ENCODE assay signal across 18 mouse cellular contexts in the genomic region with DNA sequence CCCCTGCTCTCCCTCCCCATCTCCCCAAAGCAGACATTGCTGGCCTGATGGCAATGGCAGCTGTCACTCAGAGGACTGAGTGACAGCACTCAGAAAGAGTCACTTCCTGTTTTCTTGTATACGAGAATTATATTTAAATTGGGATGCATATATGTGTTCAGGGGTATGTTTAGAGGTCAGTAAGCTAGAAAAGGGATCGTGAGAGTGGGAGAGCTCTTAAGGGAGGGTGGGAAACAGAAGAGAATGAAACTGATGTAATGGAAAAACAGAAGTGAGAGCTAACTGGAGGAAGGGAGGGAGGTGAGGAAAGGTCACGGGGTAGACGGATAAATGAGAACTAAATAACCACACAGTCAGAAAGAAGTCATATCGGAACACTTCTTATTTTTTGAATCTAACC. TPM values are rescaled to one million over a fixed set of nuclear protein-coding genes. Genes with fewer than 3 reads are reported as not detected.
DNase-seq lines count a peak whose midpoint lies in the region; ATAC-seq and TF ChIP-seq lines count a peak whose summit lies in the region.
"Had no signal": no experiment of that assay in that cellular context is flagged by ENCODE, and none has a peak within 500 bp of the region (broad histone marks: within the 10 kb centered on the region; RNA-seq: fewer than 3 reads in every experiment).

No protein-coding gene starts in this region.

- no peak overlapping the region for H3K4me3 ChIP-seq in heart, embryonic 13.5 days
- H3K4me3 ChIP-seq in bone marrow, adult 2 months (replicated peaks; ENCODE audit: control insufficient read depth, low read depth, low read length): no peak overlapping the region
- H3K4me3 ChIP-seq in megakaryocyte, embryonic 14.5 days (replicated peaks): peak overlapping the region; percentile 65
- H3K4me3 ChIP-seq: embryonic facial prominence, embryonic 15.5 days; forebrain, embryonic 12.5 days; limb, embryonic 15.5 days; midbrain, embryonic 15.5 days; neural tube, embryonic 13.5 days had no signal

- ATAC-seq in heart, embryonic 13.5 days (ENCODE audit: extremely low read depth, insufficient number of reproducible peaks, low FRiP score, low TSS enrichment): no peak
- no peak for ATAC-seq in frontal cortex, adult (ENCODE audit: low TSS enrichment)
- ATAC-seq: hindbrain, embryonic 16.5 days; midbrain, embryonic 15.5 days had no signal

- H3K4me2 ChIP-seq in heart, embryonic 13.5 days: no peak overlapping the region
- H3K4me2 ChIP-seq: embryonic facial prominence, embryonic 15.5 days; forebrain, embryonic 12.5 days; limb, embryonic 15.5 days; midbrain, embryonic 15.5 days; neural tube, embryonic 13.5 days had no signal

- no peaks in the 10 kb centered on the region for H3K9me3 ChIP-seq in heart, embryonic 13.5 days
- peaks cover 4% of the 10 kb centered on the region; the same call in 1 of the 2 replicates for H3K9me3 ChIP-seq in megakaryocyte, embryonic 14.5 days
- H3K9me3 ChIP-seq: embryonic facial prominence, embryonic 15.5 days; forebrain, embryonic 12.5 days; limb, embryonic 15.5 days; midbrain, embryonic 15.5 days; neural tube, embryonic 13.5 days had no signal

- no peak for TF ChIP-seq POLR2A in bone marrow, adult 2 months (IDR thresholded peaks at IDR 0.05; ENCODE audit: borderline replicate concordance, control insufficient read depth, low read depth, low read length)

- no peak for TF ChIP-seq CTCF in bone marrow, adult 2 months (IDR thresholded peaks at IDR 0.05; ENCODE audit: control insufficient read depth, insufficient read depth, low read length)

- H3K27ac ChIP-seq in heart, embryonic 13.5 days (replicated peaks): 0 out of 2 replicates have a peak overlapping the region, but pooled peaks have one; percentile 45
- H3K27ac ChIP-seq in bone marrow, adult 2 months (ENCODE audit: control insufficient read depth, insufficient read depth, low read depth, low read length, poor library complexity): peak overlapping the region; percentile 54
- H3K27ac ChIP-seq: embryonic facial prominence, embryonic 15.5 days; forebrain, embryonic 12.5 days; kidney, postnatal 0 days; limb, embryonic 15.5 days; midbrain, embryonic 15.5 days; neural tube, embryonic 13.5 days had no signal

- H3K27me3 ChIP-seq in heart, embryonic 13.5 days (replicated peaks): no peaks in the 10 kb centered on the region
- H3K27me3 ChIP-seq in megakaryocyte, embryonic 14.5 days (replicated peaks): no peaks in the 10 kb centered on the region
- H3K27me3 ChIP-seq: embryonic facial prominence, embryonic 15.5 days; forebrain, embryonic 12.5 days; limb, embryonic 15.5 days; midbrain, embryonic 15.5 days; neural tube, embryonic 13.5 days had no signal

- DNase-seq in heart, adult 8-10 months (ENCODE audit: low spot score): no peak
- peak; percentile 29 for DNase-seq in CD4-positive helper T cell, adult 2 months (ENCODE audit: low read depth, low spot score)
- DNase-seq in cerebellum, postnatal 25 days: no peak
- DNase-seq in frontal cortex, adult 2 months (ENCODE audit: extremely low spot score in 1 of 2, low spot score in 1 of 2): no peak
- DNase-seq: adrenal gland, postnatal 14 days; gastrocnemius, postnatal 14 days; retina, postnatal 1 day had no signal

- no peak overlapping the region for H3K9ac ChIP-seq in heart, embryonic 13.5 days
- H3K9ac ChIP-seq: embryonic facial prominence, embryonic 15.5 days; forebrain, embryonic 12.5 days; limb, embryonic 15.5 days; midbrain, embryonic 15.5 days; neural tube, embryonic 13.5 days had no signal

- H3K4me1 ChIP-seq in heart, embryonic 13.5 days: peaks cover 24% of the 10 kb centered on the region
- peaks cover 4% of the 10 kb centered on the region for H3K4me1 ChIP-seq in bone marrow, adult 2 months (ENCODE audit: control insufficient read depth, insufficient read depth, low read length)
- peaks cover 23% of the 10 kb centered on the region for H3K4me1 ChIP-seq in megakaryocyte, embryonic 14.5 days
- H3K4me1 ChIP-seq: midbrain, embryonic 15.5 days had no signal

- 42% methylated on average over 5 of the region's 5 CpGs for WGBS in heart, embryonic 13.5 days
- 10% methylated on average over 5 of the region's 5 CpGs for WGBS in bone marrow, adult 2 months

- peaks cover 17% of the 10 kb centered on the region for H3K36me3 ChIP-seq in heart, embryonic 13.5 days
- H3K36me3 ChIP-seq in megakaryocyte, embryonic 14.5 days (replicated peaks; ENCODE audit: low read length): peaks cover 28% of the 10 kb centered on the region
- H3K36me3 ChIP-seq: midbrain, embryonic 15.5 days had no signal

RNA-seq across cellular contexts. Expression of gene Tkt, which starts 31.0 kb away (rescaled TPM):
- 86.2 and 96.6 TPM in 2 replicates for polyA plus RNA-seq in heart, embryonic 13.5 days (2015; fragmentation: Nextera tagmentation; extraction: Ambion mirVana)
- total RNA-seq in heart, adult 8-10 months (2022): 10 to 100 TPM; 21.4 to 28.7 (median 28.1) TPM
- 382 and 665 TPM in 2 replicates for polyA plus RNA-seq in bone marrow, adult 2 months (2011; ENCODE audit: insufficient read depth, insufficient read length, low replicate concordance, missing spikeins)
- 263 and 491 TPM in 2 replicates for polyA plus RNA-seq in megakaryocyte, embryonic 14.5 days (2012; ENCODE audit: insufficient read depth, low replicate concordance)
- polyA plus RNA-seq in frontal cortex, adult 2 months (2012; rRNA removed): 131 and 143 TPM in 2 replicates

RNA-seq across cellular contexts. Expression of gene Prkcd, which starts 46.8 kb away (rescaled TPM):
- 36.7 and 40.9 TPM in 2 replicates for polyA plus RNA-seq in heart, embryonic 13.5 days (2015; fragmentation: Nextera tagmentation; extraction: Ambion mirVana)
- 10 to 100 TPM in 3 of 4 experiments, 1 to 10 TPM in 1; 7.1 to 13.4 (median 11.6) TPM for total RNA-seq in heart, adult 8-10 months (2022)
- 67.1 and 177 TPM in 2 replicates for polyA plus RNA-seq in bone marrow, adult 2 months (2011; ENCODE audit: insufficient read depth, insufficient read length, low replicate concordance, missing spikeins)
- 32.1 and 64.4 TPM in 2 replicates for polyA plus RNA-seq in megakaryocyte, embryonic 14.5 days (2012; ENCODE audit: insufficient read depth, low replicate concordance)
- polyA plus RNA-seq in frontal cortex, adult 2 months (2012; rRNA removed): 17.1 and 18.9 TPM in 2 replicates
